Mouse (Mus musculus) layer of hippocampus, postnatal 10 days (tissue): ENCODE results near the gene Ciz1. TPM values are rescaled to one million over a fixed set of nuclear protein-coding genes. Genes with fewer than 3 reads are reported as not detected.

Source experiments
- DNase-seq, 2 experiments: peaks; one replicate each; pipeline ENCODE4 v3.0.0; 2021; ENCODE audit warnings: low spot score in 2 of 2
- long read RNA-seq: library from polyadenylated mRNA; stranded (forward); transcript quantifications from one replicate; pipeline ENCODE4 v2.0.0, GENCODE M21; 2023
- total RNA-seq, 2 experiments: library from RNA; stranded (reverse); gene quantifications; 2 replicates each; pipeline ENCODE4 v1.2.3; 2021

The Ciz1 gene
- 10 to 100 TPM; 74.6 to 75.0 TPM for total RNA-seq
- long read RNA-seq, partial matches to known transcripts, result 14 of 35 reads
- long read RNA-seq, other reads (novel, unspliced or antisense), result 21 of 35 reads

- DNase-seq, result peak; percentile 53 to 65
These were observed at the start of gene Ciz1 for GRCm38 (mm10) chr2:32352151-32353006. TSS of gene Ciz1 (plus strand) at chr2:32352327.

- peak in 1 of 2 experiments; percentile 17 for DNase-seq
These were observed 49.2 kb upstream of the Ciz1 start for GRCm38 (mm10) chr2:32302952-32303351.

DNA sequence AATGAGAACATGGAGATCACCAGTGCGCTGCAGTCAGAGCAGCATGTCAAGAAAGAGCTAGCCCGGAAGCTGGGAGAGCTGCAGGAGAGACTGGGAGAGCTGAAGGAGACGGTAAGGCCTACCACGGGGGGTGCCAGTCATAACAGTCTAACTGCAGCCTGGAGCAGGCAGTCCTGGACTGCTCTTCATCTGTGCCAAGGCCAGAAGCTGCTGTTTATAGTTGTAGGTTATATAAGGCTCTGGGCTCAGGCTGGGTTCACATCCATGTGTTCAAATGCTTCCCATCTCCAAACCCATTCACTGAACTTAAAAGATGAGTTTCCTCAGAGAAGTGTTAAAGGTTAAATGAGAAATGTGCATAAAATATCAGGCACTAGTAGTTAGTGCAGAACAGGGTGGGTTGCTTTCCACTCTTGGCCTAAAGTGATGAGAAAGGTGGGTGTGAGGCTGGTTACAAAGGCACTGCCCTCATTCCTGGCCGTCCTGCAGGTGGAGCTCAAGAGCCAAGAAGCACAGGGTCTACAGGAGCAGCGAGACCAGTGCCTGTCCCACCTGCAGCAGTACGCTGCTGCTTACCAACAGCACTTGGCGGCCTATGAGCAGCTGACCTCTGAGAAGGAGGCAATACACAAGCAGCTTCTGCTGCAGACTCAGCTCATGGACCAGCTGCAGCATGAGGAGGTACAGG lies 47.8 kb upstream of the Ciz1 start:
- peak; percentile 58 to 62 for DNase-seq

- no peak for DNase-seq
These were observed 46.5 kb upstream of the Ciz1 start for GRCm38 (mm10) chr2:32305668-32306067.

DNA sequence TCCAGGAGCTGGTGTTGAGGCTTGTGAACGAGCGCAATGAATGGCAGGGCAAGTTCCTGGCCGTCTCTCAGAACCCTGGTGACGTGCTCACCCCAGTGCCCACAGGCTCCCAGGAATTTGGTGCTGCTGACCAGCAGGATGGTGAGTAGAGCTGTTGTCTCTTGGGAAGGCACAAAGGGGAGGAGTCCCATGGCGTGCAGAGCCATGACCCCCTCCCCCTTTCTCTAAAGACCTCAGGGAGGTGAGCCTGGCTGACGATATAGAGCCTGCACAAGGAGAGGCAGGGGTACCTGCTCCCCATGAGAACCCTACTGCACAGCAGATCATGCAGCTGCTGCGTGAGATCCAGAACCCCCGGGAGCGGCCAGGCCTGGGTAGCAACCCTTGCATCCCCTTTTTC lies 46.0 kb upstream of the Ciz1 start:
- DNase-seq, result no peak

- no peak for DNase-seq
These were observed 44.8 kb upstream of the Ciz1 start for GRCm38 (mm10) chr2:32307247-32307798.

- peak; percentile 74 to 76 for DNase-seq
These were observed 44.0 kb upstream of the Ciz1 start for GRCm38 (mm10) chr2:32307941-32308760.

DNA sequence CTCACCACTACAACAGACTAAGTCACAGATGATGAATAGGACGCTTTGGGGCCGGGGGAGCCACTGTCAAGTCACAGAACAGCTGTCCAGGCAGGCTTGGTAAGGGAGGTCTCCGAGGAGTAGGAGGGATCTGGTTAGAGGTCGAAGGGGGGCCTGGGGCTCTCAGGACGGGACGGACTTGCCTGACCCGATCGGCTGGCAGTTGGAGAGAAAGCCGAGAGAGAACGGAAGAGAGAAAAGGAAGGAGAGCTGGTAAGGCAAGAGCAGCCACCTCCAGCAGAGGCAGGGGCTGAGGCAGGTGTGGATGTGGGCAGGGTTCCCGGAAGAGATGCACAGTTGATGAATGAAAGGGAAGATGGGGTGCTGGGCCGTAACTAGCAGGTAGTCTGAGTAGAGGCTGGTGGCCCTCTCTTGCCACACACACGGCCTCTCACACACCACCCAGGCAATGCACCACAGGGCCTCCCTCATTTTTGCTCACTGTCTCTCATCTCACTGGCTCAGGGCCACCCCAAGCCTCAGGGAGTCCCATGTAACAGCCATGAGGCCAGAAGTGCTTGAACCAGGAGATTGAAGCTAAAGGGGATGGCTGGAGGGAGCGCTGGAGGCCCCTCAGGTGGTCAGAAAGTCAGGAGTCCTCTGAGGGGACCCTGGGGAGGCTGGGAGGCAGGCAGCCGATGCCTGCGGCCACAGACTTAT lies 43.1 kb upstream of the Ciz1 start:
- peak in 1 of 2 experiments; percentile 23 for DNase-seq

GRCm38 (mm10) chr2:32310096-32310845 lies 41.9 kb upstream of the Ciz1 start:
- no peak for DNase-seq

GRCm38 (mm10) chr2:32311443-32312317 lies 40.4 kb upstream of the Ciz1 start:
- DNase-seq, result no peak

DNA sequence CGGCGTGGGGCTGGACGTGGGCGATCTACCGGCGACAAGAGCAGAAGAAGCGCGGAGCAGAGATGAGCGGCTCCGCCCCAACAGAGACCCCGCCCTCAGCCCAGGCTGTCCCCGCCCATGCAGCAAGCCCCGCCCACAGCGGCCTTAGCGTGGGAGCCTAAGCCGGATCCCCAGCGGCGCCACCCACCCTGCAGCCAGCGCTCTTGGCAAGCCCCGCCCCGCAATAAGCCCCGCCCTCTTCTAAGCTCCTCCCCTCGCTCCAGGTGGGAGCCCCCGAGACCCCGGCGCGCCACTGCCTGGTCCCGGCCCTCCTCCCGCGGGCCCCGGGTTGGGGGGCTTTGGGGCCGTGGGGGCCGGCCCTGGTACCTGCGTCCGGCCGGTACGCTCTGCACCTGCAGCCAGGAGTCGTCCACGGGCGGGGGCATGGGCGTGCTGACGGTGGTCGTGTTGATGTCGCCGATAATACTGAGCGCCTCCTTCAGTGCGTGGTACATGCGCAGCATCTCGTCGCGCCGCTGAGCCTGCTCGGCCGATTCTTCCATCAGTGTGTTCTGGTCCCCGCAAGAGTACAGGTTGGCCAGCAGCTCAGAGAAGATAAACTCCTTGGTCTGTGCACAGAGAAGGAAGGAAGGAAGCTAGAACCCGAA lies 39.7 kb upstream of the Ciz1 start:
- peak; percentile 78 to 83 for DNase-seq

- DNase-seq, result no peak
These were observed 37.3 kb upstream of the Ciz1 start for GRCm38 (mm10) chr2:32314831-32315230.

- no peak for DNase-seq
These were observed 36.4 kb upstream of the Ciz1 start for GRCm38 (mm10) chr2:32315751-32316150.

- DNase-seq, result no peak
These were observed 35.1 kb upstream of the Ciz1 start for GRCm38 (mm10) chr2:32316887-32317656.

DNA sequence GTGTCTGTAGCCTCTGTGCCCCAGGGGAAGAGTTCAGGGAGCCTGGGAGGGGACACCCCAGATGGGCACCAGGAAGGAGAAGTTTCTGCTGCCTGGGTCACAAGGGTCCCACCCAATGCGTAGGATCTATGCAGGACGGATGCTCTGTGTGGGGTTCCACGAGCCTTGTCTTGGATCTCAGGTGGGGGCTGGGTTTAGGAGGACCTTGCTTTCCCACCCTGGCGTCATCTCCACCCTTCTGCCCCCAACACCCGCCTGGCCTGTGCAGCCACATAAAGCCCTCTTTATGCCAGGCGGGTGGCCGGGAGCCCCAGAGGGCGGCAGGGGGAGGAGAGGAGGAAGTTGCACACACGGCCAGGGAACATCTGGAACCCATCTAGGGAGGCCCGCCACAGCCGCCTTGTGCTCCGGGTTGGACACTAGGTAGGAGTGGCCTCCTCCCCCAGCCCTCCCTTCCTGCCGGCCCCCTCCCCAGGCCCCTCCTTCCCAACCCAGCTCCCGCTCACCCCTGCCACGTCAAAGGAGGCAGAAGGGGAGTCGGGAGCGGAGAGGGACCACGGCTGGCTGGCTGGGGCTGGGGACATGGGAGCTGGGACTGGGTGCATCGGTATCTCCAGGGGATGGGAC lies 34.2 kb upstream of the Ciz1 start:
- DNase-seq, result no peak

- no peak for DNase-seq
These were observed 33.2 kb upstream of the Ciz1 start for GRCm38 (mm10) chr2:32318709-32319585.
